In genomic region chr2:135307787-135308186, GRCm38 (mm10) we compare ENCODE assay signal across 17 mouse cellular contexts.
"Had no signal": no experiment of that assay in that cellular context is flagged by ENCODE, and none has a peak within 500 bp of the region (broad histone marks: within the 10 kb centered on the region; RNA-seq: fewer than 3 reads in every experiment).

No protein-coding gene starts in this region.

- H3K27me3 ChIP-seq: limb, embryonic 12.5 days; liver, embryonic 13.5 days; lung, embryonic 15.5 days; megakaryocyte, embryonic 14.5 days; neural tube, embryonic 12.5 days; stomach, embryonic 15.5 days had no signal

- H3K27ac ChIP-seq: limb, embryonic 12.5 days; liver, embryonic 13.5 days; lung, embryonic 15.5 days; macrophage; neural tube, embryonic 12.5 days; stomach, embryonic 15.5 days had no signal

- H3K9me3 ChIP-seq: limb, embryonic 12.5 days; liver, embryonic 13.5 days; lung, embryonic 15.5 days; megakaryocyte, embryonic 14.5 days; neural tube, embryonic 12.5 days; stomach, embryonic 15.5 days had no signal

- H3K4me2 ChIP-seq: limb, embryonic 12.5 days; liver, embryonic 13.5 days; lung, embryonic 15.5 days; neural tube, embryonic 12.5 days; stomach, embryonic 15.5 days had no signal

- DNase-seq: kidney, adult 8-10 months; kidney, postnatal 36 days; layer of hippocampus, adult 9-11 months; liver; liver, embryonic 13.5 days; liver, postnatal 0 days; lung, postnatal 14 days; right cerebral cortex, postnatal 14 days; thymus, adult 2 months; thymus, postnatal 25 days had no signal

- H3K4me1 ChIP-seq: limb, embryonic 12.5 days; liver, embryonic 13.5 days; lung, embryonic 15.5 days; megakaryocyte, embryonic 14.5 days; neural tube, embryonic 12.5 days; stomach, embryonic 15.5 days had no signal

- H3K9ac ChIP-seq: limb, embryonic 12.5 days; liver, embryonic 13.5 days; liver, postnatal 0 days; lung, embryonic 15.5 days; neural tube, embryonic 12.5 days; stomach, embryonic 15.5 days had no signal

- ATAC-seq: liver, postnatal 0 days; midbrain, embryonic 16.5 days had no signal

- H3K4me3 ChIP-seq: limb, embryonic 12.5 days; liver, embryonic 13.5 days; lung, embryonic 15.5 days; megakaryocyte, embryonic 14.5 days; neural tube, embryonic 12.5 days; stomach, embryonic 15.5 days had no signal

- H3K36me3 ChIP-seq: limb, embryonic 12.5 days; liver, embryonic 13.5 days; lung, embryonic 15.5 days; neural tube, embryonic 12.5 days; stomach, embryonic 15.5 days had no signal
